Mouse (Mus musculus) forebrain, embryonic 14.5 days (tissue): ENCODE results near the gene Tsr1. TPM values are rescaled to one million over a fixed set of nuclear protein-coding genes. Genes with fewer than 3 reads are reported as not detected.

Experiments used
- ATAC-seq: fragments of 200-750 bp; cut with Nextera tagmentation; 2 replicates; pipeline ENCODE4 v1.8.0; 2017; ENCODE audit warnings: mild to moderate bottlenecking, moderate library complexity
- DNase-seq: peaks from one replicate; pipeline ENCODE4 v3.0.0-alpha.2; 2015; ENCODE audit warnings: low spot score
- H3K27ac ChIP-seq: fragments of 300-500 bp; sonication (generic); 2 replicates; pipeline ENCODE4 v1.5.1; 2014; ENCODE audit warnings: low read depth, mild to moderate bottlenecking, control low read depth, low read length, moderate library complexity
- H3K27me3 ChIP-seq: fragments of 300-500 bp; sonication (generic); replicated peaks from 2 replicates; pipeline ENCODE4 v1.6.1; 2014; ENCODE audit warnings: low read length, control low read depth, mixed read lengths; ENCODE audit not compliant: control insufficient read depth, insufficient read depth
- H3K36me3 ChIP-seq: fragments of 300-500 bp; sonication (generic); 2 replicates; pipeline ENCODE4 v1.6.1; 2014; ENCODE audit warnings: low read length, control low read depth; ENCODE audit not compliant: control insufficient read depth, insufficient read depth
- H3K4me1 ChIP-seq: fragments of 300-500 bp; sonication (generic); 2 replicates; pipeline ENCODE4 v1.6.1; 2014; ENCODE audit warnings: antibody characterized with exemption, low read length, control low read depth; ENCODE audit not compliant: control insufficient read depth, insufficient read depth
- H3K4me2 ChIP-seq: fragments of 300-500 bp; sonication (generic); 2 replicates; pipeline ENCODE4 v1.6.1; 2014; ENCODE audit warnings: mild to moderate bottlenecking, control low read depth, low read length
- H3K4me3 ChIP-seq: fragments of 300-500 bp; sonication (generic); 2 replicates; pipeline ENCODE4 v1.5.1; 2014; ENCODE audit warnings: low read depth, low read length, control low read depth
- H3K9ac ChIP-seq: fragments of 300-500 bp; sonication (generic); 2 replicates; pipeline ENCODE4 v1.6.1; 2014; ENCODE audit warnings: mild to moderate bottlenecking, low read length, control low read depth, moderate library complexity
- H3K9me3 ChIP-seq: fragments of 300-500 bp; sonication (generic); replicated peaks from 2 replicates; pipeline ENCODE4 v1.6.1; 2016; ENCODE audit warnings: low read length, control low read depth, mixed read lengths; ENCODE audit not compliant: control insufficient read depth
- WGBS: fragments of 180-500 bp; shearing (Covaris S2); extraction: QIAGEN DNeasy Blood & Tissue Kit; methylation state at CpG from one replicate; pipeline ENCODE4 v1.1.7; 2014; 5-methylcytosine and 5-hydroxymethylcytosine counted together
- polyA plus RNA-seq: library from polyadenylated mRNA; unstranded; fragments of >200 nt; fragmentation: Nextera tagmentation; extraction: Ambion mirVana; gene quantifications from 2 replicates; pipeline ENCODE4 v1.2.1, GENCODE M21; 2014

Gene Tsr1
- 33.2 and 38.2 TPM in 2 replicates for polyA plus RNA-seq

- under 1% methylated on average over 54 of the region's 54 CpGs for WGBS
- Histone ChIP-seq H3K27me3 (no peaks in the 10 kb centered on the region), H3K27ac (peak within 1 kb of the TSS; percentile 84), H3K9ac (peak within 1 kb of the TSS; percentile 78), H3K4me3 (peak within 1 kb of the TSS; percentile 83), H3K9me3 (no peaks in the 10 kb centered on the region), H3K4me1 (peaks cover 3% of the 10 kb centered on the region; the same call in 1 of the 2 replicates), H3K4me2 (peak within 1 kb of the TSS; percentile 77), H3K36me3 (peaks cover 34% of the 10 kb centered on the region)
- peak; percentile 96 for DNase-seq
- peak; percentile 89 for ATAC-seq
These were observed at the start of gene Tsr1 for GRCm38 (mm10) chr11:74897678-74898516. Gene Tsr1, plus strand, starts transcription at chr11:74898071.

- Histone ChIP-seq H3K9me3 (no peaks in the 10 kb centered on the region), H3K27ac (no peak overlapping the region), H3K27me3 (no peaks in the 10 kb centered on the region), H3K4me3 (no peak overlapping the region), H3K9ac (no peak overlapping the region), H3K4me1 (no peaks in the 10 kb centered on the region), H3K36me3 (peaks cover 18% of the 10 kb centered on the region), H3K4me2 (no peak overlapping the region)
- 87% methylated on average over 14 of the region's 14 CpGs for WGBS
- ATAC-seq = no peak
- no peak for DNase-seq
These were observed 46.7 kb upstream of the Tsr1 start for GRCm38 (mm10) chr11:74850998-74851661.

- H3K4me3 ChIP-seq = no peak overlapping the region
- no peak overlapping the region for H3K27ac ChIP-seq
- peaks cover 38% of the 10 kb centered on the region for H3K36me3 ChIP-seq
- no peaks in the 10 kb centered on the region for H3K27me3 ChIP-seq
- 86% methylated on average over 9 of the region's 9 CpGs for whole genome bisulfite sequencing
- no peaks in the 10 kb centered on the region for H3K9me3 ChIP-seq
- no peaks in the 10 kb centered on the region for H3K4me1 ChIP-seq
- no peak overlapping the region for H3K9ac ChIP-seq
- ATAC-seq (no peak), DNase-seq (no peak)
- no peak overlapping the region for H3K4me2 ChIP-seq
These were observed 40.1 kb upstream of the Tsr1 start for GRCm38 (mm10) chr11:74857756-74858155.

GRCm38 (mm10) chr11:74862129-74862528 is 35.7 kb upstream of the Tsr1 start:
- Histone ChIP-seq H3K36me3 (peaks cover 44% of the 10 kb centered on the region; the same call in 1 of the 2 replicates), H3K27me3 (no peaks in the 10 kb centered on the region), H3K4me3 (no peak overlapping the region), H3K9me3 (no peaks in the 10 kb centered on the region), H3K4me2 (no peak overlapping the region), H3K27ac (no peak overlapping the region), H3K4me1 (no peaks in the 10 kb centered on the region), H3K9ac (no peak overlapping the region)
- WGBS = 86% methylated on average over 5 of the region's 5 CpGs
- ATAC-seq (no peak), DNase-seq (no peak)

GRCm38 (mm10) chr11:74863471-74863870 is 34.4 kb upstream of the Tsr1 start:
- Histone ChIP-seq H3K4me2 (no peak overlapping the region), H3K36me3 (peaks cover 45% of the 10 kb centered on the region), H3K9ac (no peak overlapping the region), H3K27me3 (no peaks in the 10 kb centered on the region), H3K27ac (no peak overlapping the region), H3K4me1 (no peaks in the 10 kb centered on the region), H3K4me3 (no peak overlapping the region), H3K9me3 (no peaks in the 10 kb centered on the region)
- no peak for ATAC-seq
- peak; percentile 37 for DNase-seq
- 27% methylated on average over 11 of the region's 11 CpGs for WGBS

GRCm38 (mm10) chr11:74864421-74864820 is 33.5 kb upstream of the Tsr1 start:
- WGBS = 89% methylated on average over 9 of the region's 9 CpGs
- Histone ChIP-seq H3K4me2 (no peak overlapping the region), H3K9ac (no peak overlapping the region), H3K4me3 (no peak overlapping the region), H3K27ac (no peak overlapping the region), H3K27me3 (no peaks in the 10 kb centered on the region), H3K4me1 (no peaks in the 10 kb centered on the region), H3K36me3 (peaks cover 45% of the 10 kb centered on the region), H3K9me3 (no peaks in the 10 kb centered on the region)
- no peak for ATAC-seq
- DNase-seq = no peak

- Histone ChIP-seq H3K36me3 (peaks cover 43% of the 10 kb centered on the region), H3K9me3 (no peaks in the 10 kb centered on the region), H3K27me3 (no peaks in the 10 kb centered on the region), H3K4me3 (no peak overlapping the region), H3K9ac (no peak overlapping the region), H3K4me1 (no peaks in the 10 kb centered on the region), H3K27ac (no peak overlapping the region), H3K4me2 (no peak overlapping the region)
- 84% methylated on average over 9 of the region's 9 CpGs for whole genome bisulfite sequencing
- ATAC-seq (no peak), DNase-seq (no peak)
These were observed 32.6 kb upstream of the Tsr1 start for GRCm38 (mm10) chr11:74865252-74865651.

DNA sequence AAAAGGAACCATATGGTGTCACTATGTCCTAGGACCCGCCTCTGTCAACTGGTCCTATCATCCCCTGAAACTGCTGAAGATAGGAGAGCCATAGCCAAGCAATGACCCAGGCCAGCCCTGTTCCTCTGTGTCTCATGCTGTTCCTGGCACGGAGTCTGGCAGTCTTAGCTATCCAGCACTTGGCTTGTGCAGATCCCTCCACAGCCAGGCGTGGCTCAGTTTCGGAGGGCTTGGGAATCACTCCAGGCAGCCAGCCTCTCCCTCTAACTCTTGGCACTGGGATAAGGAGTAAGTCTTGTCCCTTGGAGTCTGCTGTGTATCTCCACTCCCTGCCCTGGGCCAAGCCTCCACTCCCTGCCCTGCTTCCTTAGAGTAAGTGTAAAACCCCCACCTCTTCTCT is 31.2 kb upstream of the Tsr1 start:
- DNase-seq = peak; percentile 36

DNA sequence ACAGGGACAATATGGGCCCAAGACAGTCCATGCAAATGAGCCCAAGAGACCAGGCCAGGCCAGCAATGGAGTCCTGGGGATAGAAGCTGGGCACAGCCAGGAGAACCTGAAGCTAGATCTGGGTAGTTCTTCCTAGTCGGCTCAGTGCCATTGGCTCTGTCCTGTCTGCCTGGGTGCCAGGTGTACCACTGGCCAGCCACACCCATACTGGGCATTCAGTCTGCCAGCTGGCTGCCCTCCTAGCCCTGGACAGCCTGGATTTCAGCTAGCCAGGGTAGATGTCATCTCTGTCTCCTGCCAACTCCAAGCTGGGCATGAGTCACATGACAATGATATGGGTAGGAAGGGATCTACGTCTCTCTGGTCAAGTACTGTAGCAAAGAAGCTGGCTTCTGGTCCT is 30.7 kb upstream of the Tsr1 start:
- whole genome bisulfite sequencing = 80% methylated on average over 2 of the region's 2 CpGs
- peaks cover 35% of the 10 kb centered on the region for H3K36me3 ChIP-seq
- no peak for DNase-seq
- H3K4me2 ChIP-seq = no peak overlapping the region
- no peaks in the 10 kb centered on the region for H3K27me3 ChIP-seq
- H3K4me1 ChIP-seq = peaks cover 8% of the 10 kb centered on the region
- no peaks in the 10 kb centered on the region for H3K9me3 ChIP-seq
- no peak overlapping the region for H3K9ac ChIP-seq
- no peak overlapping the region for H3K4me3 ChIP-seq
- no peak for ATAC-seq
- H3K27ac ChIP-seq = no peak overlapping the region

More for the DNA sequence above, 31.2 kb upstream of the Tsr1 start:
- Histone ChIP-seq H3K9ac (no peak overlapping the region), H3K4me2 (no peak overlapping the region), H3K4me1 (peaks cover 7% of the 10 kb centered on the region), H3K36me3 (peaks cover 37% of the 10 kb centered on the region), H3K9me3 (no peaks in the 10 kb centered on the region), H3K27me3 (no peaks in the 10 kb centered on the region), H3K4me3 (no peak overlapping the region), H3K27ac (no peak overlapping the region)
- no peak for ATAC-seq
- 82% methylated on average over 4 of the region's 4 CpGs for WGBS
